Mouse (Mus musculus) stomach, postnatal 0 days (tissue): Measurements from ENCODE around the gene Smarcc2. TPM values are rescaled to one million over a fixed set of nuclear protein-coding genes. Genes with fewer than 3 reads are reported as not detected.

Source experiments
- ATAC-seq: fragments of 200-750 bp; cut with Nextera tagmentation; 2 replicates; pipeline ENCODE4 v1.8.0; 2017; ENCODE audit not compliant: low FRiP score, low TSS enrichment
- DNase-seq: peaks from one replicate; pipeline ENCODE4 v3.0.0-alpha.2; 2016; ENCODE audit warnings: low spot score
- H3K27ac ChIP-seq: fragments of 300-500 bp; sonication (generic); replicated peaks from 2 replicates; pipeline ENCODE4 v1.5.1; 2014; ENCODE audit warnings: mild to moderate bottlenecking, control low read depth
- H3K27me3 ChIP-seq: fragments of 300-500 bp; sonication (generic); 2 replicates; pipeline ENCODE4 v1.6.1; 2014; ENCODE audit warnings: low read length; ENCODE audit not compliant: control insufficient read depth, insufficient read depth
- H3K36me3 ChIP-seq: fragments of 300-500 bp; sonication (generic); 2 replicates; pipeline ENCODE4 v1.6.1; 2014; ENCODE audit warnings: low read length, mixed read lengths; ENCODE audit not compliant: control insufficient read depth, insufficient read depth
- H3K4me1 ChIP-seq: fragments of 300-500 bp; sonication (generic); replicated peaks from 2 replicates; pipeline ENCODE4 v1.6.1; 2014; ENCODE audit warnings: antibody characterized with exemption; ENCODE audit not compliant: control insufficient read depth, insufficient read depth
- H3K4me2 ChIP-seq: fragments of 300-500 bp; sonication (generic); replicated peaks from 2 replicates; pipeline ENCODE4 v1.6.1; 2014; ENCODE audit warnings: low read depth, mild to moderate bottlenecking, control low read depth, moderate library complexity
- H3K4me3 ChIP-seq: fragments of 300-500 bp; sonication (generic); 2 replicates; pipeline ENCODE4 v1.5.1; 2014; ENCODE audit warnings: low read depth, low read length, control low read depth
- H3K9ac ChIP-seq: fragments of 300-500 bp; sonication (generic); 2 replicates; pipeline ENCODE4 v1.6.1; 2014; ENCODE audit warnings: mild to moderate bottlenecking, low read length, control low read depth, mixed read lengths
- H3K9me3 ChIP-seq: fragments of 300-500 bp; sonication (generic); 2 replicates; pipeline ENCODE4 v1.6.1; 2016; ENCODE audit warnings: low read length; ENCODE audit not compliant: control insufficient read depth
- CTCF ChIP-seq: IDR thresholded peaks from 2 replicates; pipeline ENCODE4 v1.5.1; 2016; ENCODE audit warnings: antibody characterized with exemption, low read depth, mild to moderate bottlenecking, moderate library complexity
- EP300 ChIP-seq: optimal IDR thresholded peaks from 2 replicates; pipeline ENCODE3; 2016; ENCODE audit warnings: antibody characterized with exemption
- WGBS: fragments of 180-500 bp; shearing (Covaris S2); extraction: QIAGEN DNeasy Blood & Tissue Kit; methylation state at CpG from one replicate; pipeline ENCODE4 v1.1.7; 2014; 5-methylcytosine and 5-hydroxymethylcytosine counted together
- microRNA-seq: library from miRNA; unstranded; fragments of <30 nt; microRNA quantifications from one replicate; pipeline ENCODE4, GENCODE M21; 2016
- polyA plus RNA-seq: library from polyadenylated mRNA; unstranded; fragments of >200 nt; fragmentation: Nextera tagmentation; extraction: Ambion mirVana; gene quantifications from 2 replicates; pipeline ENCODE4 v1.2.1, GENCODE M21; 2015

Smarcc2 gene
- polyA plus RNA-seq, 1 experiment from 2014 or later = 21.4 TPM

- Histone ChIP-seq H3K9me3 (no peaks in the 10 kb centered on the region), H3K27me3 (no peaks in the 10 kb centered on the region), H3K4me1 (no peaks in the 10 kb centered on the region), H3K9ac (no peak overlapping the region), H3K4me2 (peak overlapping the region; percentile 9; the same call in 1 of the 2 replicates), H3K27ac (no peak overlapping the region), H3K4me3 (no peak overlapping the region), H3K36me3 (no peaks in the 10 kb centered on the region)
- no peak for TF ChIP-seq CTCF
- TF ChIP-seq EP300 = no peak
- ATAC-seq (peak; percentile 11; the same call in 1 of the 2 replicates), DNase-seq (no peak)
- 62% methylated on average over 4 of the region's 4 CpGs for WGBS
Observed at GRCm38 (mm10) chr10:128535624-128536265, 76.7 kb downstream of the Smarcc2 start.

DNA sequence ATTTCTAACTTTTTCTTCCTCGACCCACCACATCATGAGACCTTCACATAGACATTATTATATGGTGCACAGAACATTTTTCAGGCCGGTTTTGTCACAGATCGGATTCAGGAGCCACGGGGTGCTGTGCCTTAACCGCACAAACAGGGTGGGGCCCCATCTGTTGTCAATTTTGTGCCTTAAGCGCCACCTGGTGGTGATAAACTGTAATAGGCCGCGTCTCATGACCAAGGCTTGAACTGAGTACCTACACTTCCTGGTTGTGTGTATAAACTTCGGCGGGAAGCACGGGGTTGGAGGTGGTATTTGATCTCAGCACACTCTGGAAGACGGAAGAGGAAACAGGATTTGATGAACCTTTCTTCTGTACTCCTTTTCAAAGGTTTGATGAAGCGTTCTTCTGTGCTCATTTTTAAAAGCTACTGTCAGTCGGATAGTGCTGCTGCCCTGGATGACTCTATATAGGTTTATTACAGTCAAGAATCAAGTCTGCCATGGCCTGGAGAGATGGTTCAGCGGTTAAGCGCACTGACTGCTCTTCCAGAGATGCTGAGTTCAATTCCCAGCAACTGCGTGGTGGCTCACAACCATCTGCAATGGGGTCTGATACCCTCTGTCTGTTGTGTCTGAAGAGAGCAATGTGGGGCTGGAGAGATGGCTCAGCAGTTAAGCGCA, 77.4 kb downstream of the Smarcc2 start:
- H3K4me1 ChIP-seq = no peaks in the 10 kb centered on the region
- H3K9me3 ChIP-seq = no peaks in the 10 kb centered on the region
- no peak overlapping the region for H3K9ac ChIP-seq
- H3K36me3 ChIP-seq = no peaks in the 10 kb centered on the region
- WGBS = 14% methylated on average over 18 of the region's 18 CpGs
- H3K27ac ChIP-seq = no peak overlapping the region
- ATAC-seq (peak; percentile 92), DNase-seq (peak; percentile 91)
- peak overlapping the region; percentile 9 for H3K4me2 ChIP-seq
- no peak overlapping the region for H3K4me3 ChIP-seq
- peak; percentile 96 for TF ChIP-seq CTCF
- no peak for TF ChIP-seq EP300
- no peaks in the 10 kb centered on the region for H3K27me3 ChIP-seq

- Histone ChIP-seq H3K4me2 (no peak overlapping the region), H3K27me3 (no peaks in the 10 kb centered on the region), H3K4me3 (no peak overlapping the region), H3K9ac (no peak overlapping the region), H3K4me1 (no peaks in the 10 kb centered on the region), H3K27ac (no peak overlapping the region), H3K9me3 (no peaks in the 10 kb centered on the region), H3K36me3 (peaks cover 3% of the 10 kb centered on the region; the same call in 1 of the 2 replicates)
- no peak for TF ChIP-seq EP300
- TF ChIP-seq CTCF = no peak
- ATAC-seq (no peak), DNase-seq (no peak)
- 91% methylated on average over 1 of the region's 1 CpGs for WGBS
Observed at GRCm38 (mm10) chr10:128538340-128538870, 79.4 kb downstream of the Smarcc2 start.

Small RNA genes within 50 kb of the gene (microRNA-seq; reads per million reads assigned to microRNA genes)
- gene Mir6916 (not detected), gene Mir8105 (not detected)

Other genes starting within 250 kb of the Smarcc2 start
- 25.6 and 26.1 TPM in 2 replicates for gene Spryd4, start 247.4 kb upstream of the Smarcc2 start, polyA plus RNA-seq
- not detected in 2 replicates for gene Mip, start 233.4 kb upstream of the Smarcc2 start, polyA plus RNA-seq
- 8.9 and 10.5 TPM in 2 replicates for gene Timeless, start 227.2 kb upstream of the Smarcc2 start, polyA plus RNA-seq
- gene Apon, start 205.2 kb upstream of the Smarcc2 start, polyA plus RNA-seq = 0.13 TPM in 1 of 2 replicates, not detected in the other
- 1.1 and 2.5 TPM in 2 replicates for gene Apof, start 190.6 kb upstream of the Smarcc2 start, polyA plus RNA-seq
- 7.8 and 8.6 TPM in 2 replicates for gene Stat2, start 188.7 kb upstream of the Smarcc2 start, polyA plus RNA-seq
- 0.33 and 0.35 TPM in 2 replicates for gene Il23a, start 160.5 kb upstream of the Smarcc2 start, polyA plus RNA-seq
- gene Pan2, start 155.9 kb upstream of the Smarcc2 start, polyA plus RNA-seq = 12.6 and 14.1 TPM in 2 replicates
- gene Cnpy2, start 136.8 kb upstream of the Smarcc2 start, polyA plus RNA-seq = 214 and 218 TPM in 2 replicates
- gene Cs, start 121.5 kb upstream of the Smarcc2 start, polyA plus RNA-seq = 152 and 158 TPM in 2 replicates
- gene Coq10a, start 90.3 kb upstream of the Smarcc2 start, polyA plus RNA-seq = 12.9 and 13.8 TPM in 2 replicates
- 2.9 and 4.3 TPM in 2 replicates for gene Ankrd52, start 82.1 kb upstream of the Smarcc2 start, polyA plus RNA-seq
- 0.75 and 0.76 TPM in 2 replicates for gene Slc39a5, start 58.0 kb upstream of the Smarcc2 start, polyA plus RNA-seq
- gene Nabp2, start 47.8 kb upstream of the Smarcc2 start, polyA plus RNA-seq = 53.5 and 54.4 TPM in 2 replicates
- 18.9 and 20.1 TPM in 2 replicates for gene Rnf41, start 47.6 kb upstream of the Smarcc2 start, polyA plus RNA-seq
- gene Myl6, start 34.9 kb downstream of the Smarcc2 start, polyA plus RNA-seq = 2,935 and 3,187 TPM in 2 replicates
- 2.2 and 2.6 TPM in 2 replicates for gene Myl6b, start 39.4 kb downstream of the Smarcc2 start, polyA plus RNA-seq
- gene Esyt1, start 66.6 kb downstream of the Smarcc2 start, polyA plus RNA-seq = 15.0 and 15.1 TPM in 2 replicates
- 7.8 and 8.5 TPM in 2 replicates for gene Zc3h10, start 88.5 kb downstream of the Smarcc2 start, polyA plus RNA-seq
- gene Rpl41, start 90.1 kb downstream of the Smarcc2 start, polyA plus RNA-seq = 3,550 and 3,693 TPM in 2 replicates
- gene Pa2g4, start 106.7 kb downstream of the Smarcc2 start, polyA plus RNA-seq = 131 and 135 TPM in 2 replicates
- gene Erbb3, start 130.4 kb downstream of the Smarcc2 start, polyA plus RNA-seq = 18.6 and 18.9 TPM in 2 replicates
- 781 and 811 TPM in 2 replicates for gene Rps26, start 167.5 kb downstream of the Smarcc2 start, polyA plus RNA-seq
- gene Ikzf4, start 186.7 kb downstream of the Smarcc2 start, polyA plus RNA-seq = 1.6 and 1.7 TPM in 2 replicates
- gene Suox, start 214.8 kb downstream of the Smarcc2 start, polyA plus RNA-seq = 20.3 and 21.4 TPM in 2 replicates
- 54.0 and 59.4 TPM in 2 replicates for gene Rab5b, start 237.0 kb downstream of the Smarcc2 start, polyA plus RNA-seq
- gene Pmel, start 244.9 kb downstream of the Smarcc2 start, polyA plus RNA-seq = 1.4 and 2.0 TPM in 2 replicates
- gene Cdk2, start 245.8 kb downstream of the Smarcc2 start, polyA plus RNA-seq = 33.1 and 33.4 TPM in 2 replicates